Mouse (Mus musculus): ENCODE results near the gene Rab44.

GRCm38 (mm10) chr17:29179917-29180316, 66.0 kb downstream of the Rab44 start:
- TF ChIP-seq CTCF (IDR thresholded peaks at IDR 0.05; ENCODE audit: borderline replicate concordance, insufficient read depth, low read length) (no peak), POLR2A (IDR thresholded peaks at IDR 0.05; ENCODE audit: low read depth, low read length) (no peak)
